Mouse (Mus musculus): ENCODE results near the gene Atp2b2. TPM values are rescaled to one million over a fixed set of nuclear protein-coding genes. Genes with fewer than 3 reads are reported as not detected.

Atp2b2 gene
- polyA plus RNA-seq, 1 experiment from 2014 or later, result 0.35 TPM

DNA sequence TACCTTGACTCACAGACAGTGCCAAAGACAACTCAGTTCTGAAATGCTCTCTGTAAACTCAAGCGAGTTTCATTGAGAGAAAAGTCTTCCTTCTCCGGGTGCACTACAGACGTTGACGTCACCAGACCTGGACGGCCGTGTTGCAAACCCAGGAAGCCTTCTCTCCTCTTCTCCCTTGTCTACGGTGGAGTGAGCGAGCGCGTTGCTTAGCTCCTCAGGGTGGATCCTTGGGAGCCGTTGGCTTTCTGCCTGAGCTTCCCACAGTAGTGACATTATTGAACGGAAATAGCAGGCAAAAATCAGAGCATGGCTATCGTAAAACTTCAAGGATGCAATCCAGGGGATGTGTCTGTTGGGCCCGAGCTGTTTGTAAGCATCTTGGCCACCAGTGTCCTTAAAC, 295.1 kb downstream of the Atp2b2 start:
- no peak for ATAC-seq
- 68% methylated on average over 14 of the region's 14 CpGs for WGBS (ENCODE audit: insufficient replicate concordance)
- no peaks in the 10 kb centered on the region for H3K36me3 ChIP-seq
- H3K27ac ChIP-seq, result no peak overlapping the region
- H3K9ac ChIP-seq, result no peak overlapping the region
- H3K4me2 ChIP-seq, result no peak overlapping the region
- H3K9me3 ChIP-seq (replicated peaks), result no peaks in the 10 kb centered on the region
- peaks cover 58% of the 10 kb centered on the region for H3K27me3 ChIP-seq (replicated peaks)
- no peak overlapping the region for H3K4me3 ChIP-seq
- H3K4me1 ChIP-seq, result peaks cover 8% of the 10 kb centered on the region; the same call in 1 of the 2 replicates

DNA sequence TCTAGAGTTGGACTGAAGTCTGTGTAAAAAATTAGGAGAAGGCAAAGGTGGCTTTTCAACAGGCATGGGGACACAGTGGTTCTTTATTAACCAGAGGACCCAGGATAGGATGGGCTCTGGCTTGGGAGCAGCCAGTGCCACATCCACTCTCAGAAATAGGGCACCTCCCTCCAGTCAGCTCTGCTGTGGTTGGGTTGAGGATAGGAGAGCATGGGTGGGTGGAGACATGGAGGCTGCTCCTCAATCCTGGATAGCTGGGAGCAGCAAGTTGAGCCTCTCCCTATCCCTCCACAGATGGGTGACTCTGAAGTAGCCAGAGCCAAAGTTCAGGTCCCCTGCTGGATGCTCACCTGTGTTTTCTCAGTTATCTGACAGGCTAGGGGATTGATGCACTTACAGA, 297.3 kb downstream of the Atp2b2 start:
- Histone ChIP-seq H3K27me3 (replicated peaks) (peaks cover 52% of the 10 kb centered on the region), H3K4me2 (no peak overlapping the region), H3K9ac (no peak overlapping the region), H3K9me3 (replicated peaks) (no peaks in the 10 kb centered on the region), H3K4me1 (peaks cover 11% of the 10 kb centered on the region), H3K4me3 (no peak overlapping the region), H3K36me3 (no peaks in the 10 kb centered on the region), H3K27ac (no peak overlapping the region)
- no peak for ATAC-seq

DNA sequence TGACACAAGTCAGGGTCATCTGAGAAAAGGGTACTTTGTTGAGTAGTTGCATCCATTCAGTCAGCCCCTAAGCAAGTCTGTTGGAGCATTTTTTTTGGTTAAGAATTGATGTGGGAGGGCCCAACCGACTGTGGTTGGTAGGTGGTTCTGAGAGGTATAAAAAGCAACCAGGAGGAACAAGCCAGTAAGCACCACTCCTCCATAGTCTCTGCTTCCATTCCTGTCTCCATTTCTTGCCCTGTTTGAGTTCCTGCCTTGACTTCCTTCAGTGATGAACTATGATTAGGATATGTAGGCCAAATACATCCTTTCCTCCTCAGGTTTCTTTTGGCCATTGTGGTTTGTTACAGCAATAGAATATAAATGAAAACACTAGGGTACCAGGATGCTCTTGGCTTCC, 299.3 kb downstream of the Atp2b2 start:
- Histone ChIP-seq H3K27me3 (replicated peaks) (peaks cover 32% of the 10 kb centered on the region), H3K36me3 (peaks cover 5% of the 10 kb centered on the region), H3K4me1 (peaks cover 23% of the 10 kb centered on the region), H3K4me3 (no peak overlapping the region), H3K4me2 (no peak overlapping the region), H3K27ac (no peak overlapping the region), H3K9me3 (replicated peaks) (no peaks in the 10 kb centered on the region), H3K9ac (no peak overlapping the region)
- ATAC-seq, result no peak
- 27% methylated on average over 1 of the region's 1 CpGs for WGBS (ENCODE audit: insufficient replicate concordance)

DNA sequence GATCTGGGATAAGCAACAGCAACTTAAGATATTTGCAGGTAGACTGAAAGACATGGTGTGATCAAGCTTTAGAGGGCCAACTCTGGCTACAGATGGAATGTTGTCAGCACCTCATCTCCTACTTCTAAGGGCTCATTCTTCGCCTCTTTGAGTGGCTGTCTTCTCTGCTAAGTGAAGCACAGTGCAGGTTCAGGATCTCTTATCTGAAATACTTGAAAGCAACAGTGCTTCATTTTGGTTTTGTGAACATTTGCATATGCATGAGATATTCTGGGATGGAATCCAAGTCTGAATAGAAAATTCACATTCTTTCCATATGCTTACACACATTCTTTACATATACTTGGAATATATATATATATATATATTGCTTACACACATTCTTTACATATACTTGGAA, 300.1 kb downstream of the Atp2b2 start:
- Histone ChIP-seq H3K4me1 (peaks cover 23% of the 10 kb centered on the region), H3K27me3 (replicated peaks) (peaks cover 26% of the 10 kb centered on the region), H3K36me3 (peaks cover 13% of the 10 kb centered on the region), H3K9ac (no peak overlapping the region), H3K27ac (no peak overlapping the region), H3K9me3 (replicated peaks) (no peaks in the 10 kb centered on the region), H3K4me2 (no peak overlapping the region), H3K4me3 (no peak overlapping the region)
- ATAC-seq, result no peak
- WGBS (ENCODE audit: insufficient replicate concordance), result 61% methylated on average over 1 of the region's 1 CpGs

DNA sequence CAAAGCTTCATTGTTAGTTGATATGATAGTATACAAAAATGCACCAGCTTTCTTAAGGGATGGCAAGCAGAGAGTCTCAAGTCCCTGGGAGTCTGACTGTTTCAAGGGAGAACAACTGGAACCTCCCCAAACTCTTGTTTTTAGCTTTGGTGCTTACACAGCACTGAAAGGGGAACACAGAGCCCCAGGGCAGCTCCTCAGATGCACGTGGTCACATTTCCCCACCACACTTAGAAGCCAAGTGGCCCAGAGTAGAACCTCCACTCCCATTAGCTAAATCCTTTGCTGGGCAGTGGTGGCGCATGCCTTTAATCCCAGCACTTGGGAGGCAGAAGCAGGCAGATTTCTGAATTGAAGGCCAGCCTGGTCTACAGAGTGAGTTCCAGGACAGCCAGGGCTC, 301.0 kb downstream of the Atp2b2 start:
- no peak for ATAC-seq
- H3K4me1 ChIP-seq, result peaks cover 23% of the 10 kb centered on the region
- peaks cover 21% of the 10 kb centered on the region for H3K36me3 ChIP-seq
- H3K27ac ChIP-seq, result no peak overlapping the region
- WGBS (ENCODE audit: insufficient replicate concordance), result 55% methylated on average over 2 of the region's 2 CpGs
- peaks cover 19% of the 10 kb centered on the region for H3K27me3 ChIP-seq (replicated peaks)
- no peak overlapping the region for H3K9ac ChIP-seq
- no peak overlapping the region for H3K4me3 ChIP-seq
- no peaks in the 10 kb centered on the region for H3K9me3 ChIP-seq (replicated peaks)
- H3K4me2 ChIP-seq, result no peak overlapping the region

DNA sequence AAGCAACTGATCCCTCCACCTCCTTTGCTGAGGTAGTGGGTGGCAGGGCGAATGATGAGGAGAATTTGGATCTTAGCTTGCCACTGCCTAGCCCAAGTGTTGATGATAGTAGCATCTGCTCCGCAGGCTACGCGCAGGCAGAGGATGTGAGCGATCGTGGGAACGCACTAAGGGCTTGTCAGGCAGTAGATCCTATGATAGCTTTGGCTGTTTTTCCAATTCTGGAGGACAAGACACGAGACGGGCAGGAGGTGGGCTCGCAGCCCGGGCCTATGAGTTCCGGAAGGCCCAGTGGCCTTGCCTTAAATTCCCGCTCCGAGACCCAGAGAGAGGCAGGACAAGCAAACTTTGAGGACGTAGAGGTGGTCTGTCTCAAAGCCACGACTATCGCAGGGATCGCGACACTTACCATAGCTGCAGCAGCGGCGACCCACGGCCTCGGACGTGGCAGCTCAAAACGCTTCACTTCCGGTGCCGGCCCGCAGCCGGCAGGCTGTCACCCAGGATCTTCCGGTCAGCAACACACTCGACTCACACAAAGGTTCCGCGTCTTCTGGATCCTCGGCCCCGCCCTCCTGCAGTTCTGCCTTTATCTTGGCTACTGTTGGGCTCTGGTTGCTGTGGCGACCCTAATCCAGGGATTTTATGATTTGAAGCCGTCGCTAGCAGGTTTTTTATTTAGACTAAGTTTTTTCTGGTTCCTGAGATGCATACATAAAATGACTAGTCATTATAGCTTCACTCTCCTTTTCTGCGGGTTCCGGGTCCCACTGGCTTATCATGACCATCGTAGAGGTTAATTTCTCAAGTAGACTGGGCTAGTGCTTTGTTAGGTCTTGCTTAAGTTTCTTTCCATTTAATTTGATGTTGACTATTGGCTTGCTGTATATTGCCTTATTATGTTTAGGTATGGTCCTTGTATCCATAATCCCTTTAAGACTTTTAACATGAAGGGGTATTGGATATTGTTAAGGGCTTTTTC, 301.9 kb downstream of the Atp2b2 start, which contains the start of gene Sec13:
Sec13 (minus strand) TSS at position 508 of the 982 bp plus-strand sequence.
- H3K4me3 ChIP-seq, result peak within 1 kb of the TSS; percentile 88
- H3K36me3 ChIP-seq, result peaks cover 30% of the 10 kb centered on the region
- H3K4me1 ChIP-seq, result peaks cover 23% of the 10 kb centered on the region
- H3K4me2 ChIP-seq, result peak within 1 kb of the TSS; percentile 88
- 6% methylated on average over 41 of the region's 41 CpGs for WGBS (ENCODE audit: insufficient replicate concordance)
- H3K9me3 ChIP-seq (replicated peaks), result no peaks in the 10 kb centered on the region
- peak within 1 kb of the TSS; percentile 72 for H3K27ac ChIP-seq
- peaks cover 11% of the 10 kb centered on the region; the same call in 1 of the 2 replicates for H3K27me3 ChIP-seq (replicated peaks)
- peak; percentile 81 for ATAC-seq
- peak within 1 kb of the TSS; percentile 86 for H3K9ac ChIP-seq

DNA sequence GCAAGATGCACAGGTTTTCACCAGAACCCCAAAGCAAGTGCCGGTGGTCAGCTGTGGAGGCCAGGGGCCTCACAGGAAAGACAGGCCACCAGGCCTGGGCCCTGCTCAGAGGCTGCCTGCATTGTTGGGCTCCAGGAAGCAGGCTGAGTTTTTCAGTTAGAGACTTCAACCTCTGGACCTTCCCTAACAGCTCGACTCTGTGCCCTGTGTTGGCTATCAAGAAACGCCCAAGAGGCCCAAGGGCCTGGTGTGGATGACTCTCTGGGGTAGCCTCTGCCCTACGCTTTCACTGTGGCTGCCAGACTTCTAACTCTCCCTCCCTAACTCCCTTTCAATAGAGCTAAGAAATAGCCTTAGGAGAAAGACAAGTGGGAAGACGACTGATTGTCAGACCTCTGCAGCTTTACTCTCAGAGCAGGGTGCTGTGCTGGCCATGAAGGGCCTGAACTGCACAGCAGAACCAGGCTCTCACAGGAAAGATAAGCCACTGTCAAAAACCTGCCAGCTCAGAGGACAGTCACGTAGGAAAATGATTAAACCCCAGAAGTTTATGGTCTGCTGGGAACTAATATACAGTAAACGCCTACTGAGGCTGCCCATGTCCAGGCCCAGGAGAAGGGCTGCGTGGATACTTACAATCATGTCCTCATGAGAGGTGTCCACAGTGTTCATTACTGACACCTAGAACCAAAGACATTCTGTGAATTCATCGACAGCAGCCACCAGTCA, 304.9 kb downstream of the Atp2b2 start:
- Histone ChIP-seq H3K4me1 (peaks cover 15% of the 10 kb centered on the region), H3K27ac (no peak overlapping the region), H3K9me3 (replicated peaks) (no peaks in the 10 kb centered on the region), H3K4me2 (no peak overlapping the region), H3K4me3 (no peak overlapping the region), H3K27me3 (replicated peaks) (no peaks in the 10 kb centered on the region), H3K9ac (no peak overlapping the region), H3K36me3 (peaks cover 59% of the 10 kb centered on the region)
- WGBS (ENCODE audit: insufficient replicate concordance), result 71% methylated on average over 9 of the region's 9 CpGs
- no peak for ATAC-seq

DNA sequence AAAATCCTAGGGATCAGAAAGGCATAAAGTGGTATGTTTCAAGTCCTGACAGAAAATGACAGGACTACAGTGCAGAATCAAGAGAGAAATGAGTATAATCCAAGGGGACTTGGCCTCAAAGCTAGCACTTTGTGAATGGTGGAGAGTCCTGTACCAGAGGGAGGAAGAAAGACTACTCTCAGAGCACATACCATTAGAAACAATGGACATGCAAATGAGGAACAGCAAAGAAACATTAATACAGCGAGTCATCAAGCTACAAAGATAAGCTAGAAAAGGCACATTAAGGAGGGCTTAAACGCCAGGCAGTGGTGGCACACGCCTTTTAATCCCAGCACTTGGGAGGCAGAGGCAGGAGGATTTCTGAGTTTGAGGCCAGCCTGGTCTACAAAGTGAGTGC, 311.1 kb downstream of the Atp2b2 start:
- no peak overlapping the region for H3K4me3 ChIP-seq
- no peaks in the 10 kb centered on the region for H3K9me3 ChIP-seq (replicated peaks)
- no peaks in the 10 kb centered on the region for H3K27me3 ChIP-seq (replicated peaks)
- H3K36me3 ChIP-seq, result peaks cover 99% of the 10 kb centered on the region
- no peaks in the 10 kb centered on the region for H3K4me1 ChIP-seq
- no peak for ATAC-seq
- H3K27ac ChIP-seq, result no peak overlapping the region
- H3K9ac ChIP-seq, result no peak overlapping the region
- no peak overlapping the region for H3K4me2 ChIP-seq
- WGBS (ENCODE audit: insufficient replicate concordance), result 68% methylated on average over 3 of the region's 3 CpGs

DNA sequence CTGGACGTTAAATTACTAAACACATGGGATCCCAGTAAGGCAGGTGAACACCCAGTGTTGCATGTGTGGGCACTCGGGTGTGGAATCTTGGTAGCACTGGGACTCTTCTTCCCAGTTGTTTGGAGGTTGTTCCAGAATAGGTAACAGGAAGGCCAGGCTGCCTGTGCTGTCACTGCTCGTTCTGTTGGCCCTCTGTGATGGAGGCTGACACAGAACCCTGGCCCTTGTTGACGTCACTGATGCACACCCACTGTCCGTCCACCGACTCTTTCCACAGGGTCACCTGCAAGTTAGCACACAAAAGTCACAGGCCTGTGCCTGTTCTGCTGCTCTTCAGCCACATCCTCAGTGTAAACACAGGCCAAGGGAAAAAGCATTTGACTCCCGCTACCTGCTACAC, 314.2 kb downstream of the Atp2b2 start:
- H3K4me3 ChIP-seq, result no peak overlapping the region
- ATAC-seq, result no peak
- 83% methylated on average over 7 of the region's 7 CpGs for WGBS (ENCODE audit: insufficient replicate concordance)
- no peaks in the 10 kb centered on the region for H3K9me3 ChIP-seq (replicated peaks)
- H3K27ac ChIP-seq, result no peak overlapping the region
- no peaks in the 10 kb centered on the region for H3K27me3 ChIP-seq (replicated peaks)
- no peaks in the 10 kb centered on the region for H3K4me1 ChIP-seq
- no peak overlapping the region for H3K9ac ChIP-seq
- H3K4me2 ChIP-seq, result no peak overlapping the region
- H3K36me3 ChIP-seq, result peaks cover 98% of the 10 kb centered on the region

DNA sequence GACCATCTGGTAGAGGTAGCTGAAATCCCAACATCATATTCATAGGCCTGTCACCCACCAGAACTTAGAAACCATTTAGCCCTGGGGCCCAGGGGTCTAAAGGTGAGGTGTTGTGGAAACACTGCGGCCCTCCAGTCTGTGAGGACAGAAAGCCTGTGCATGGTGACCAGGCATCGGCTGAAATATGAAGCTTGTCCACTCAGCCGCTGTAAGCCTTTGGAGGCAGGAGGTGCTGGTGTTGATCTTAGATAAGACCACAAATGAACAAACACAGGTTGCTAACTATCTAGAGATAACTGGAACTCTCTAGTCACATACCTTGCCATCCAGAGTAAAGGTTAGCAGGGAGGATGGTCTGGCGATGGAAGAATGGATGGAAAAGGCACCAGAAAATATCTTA, 321.4 kb downstream of the Atp2b2 start:
- H3K4me2 ChIP-seq, result no peak overlapping the region
- ATAC-seq, result peak; percentile 58
- 75% methylated on average over 4 of the region's 4 CpGs for WGBS (ENCODE audit: insufficient replicate concordance)
- no peaks in the 10 kb centered on the region for H3K27me3 ChIP-seq (replicated peaks)
- peaks cover 96% of the 10 kb centered on the region for H3K36me3 ChIP-seq
- H3K27ac ChIP-seq, result 0 out of 2 replicates have a peak overlapping the region, but pooled peaks have one; percentile 10
- peaks cover 7% of the 10 kb centered on the region; the same call in 1 of the 2 replicates for H3K4me1 ChIP-seq
- H3K9ac ChIP-seq, result no peak overlapping the region
- H3K4me3 ChIP-seq, result no peak overlapping the region
- no peaks in the 10 kb centered on the region for H3K9me3 ChIP-seq (replicated peaks)

DNA sequence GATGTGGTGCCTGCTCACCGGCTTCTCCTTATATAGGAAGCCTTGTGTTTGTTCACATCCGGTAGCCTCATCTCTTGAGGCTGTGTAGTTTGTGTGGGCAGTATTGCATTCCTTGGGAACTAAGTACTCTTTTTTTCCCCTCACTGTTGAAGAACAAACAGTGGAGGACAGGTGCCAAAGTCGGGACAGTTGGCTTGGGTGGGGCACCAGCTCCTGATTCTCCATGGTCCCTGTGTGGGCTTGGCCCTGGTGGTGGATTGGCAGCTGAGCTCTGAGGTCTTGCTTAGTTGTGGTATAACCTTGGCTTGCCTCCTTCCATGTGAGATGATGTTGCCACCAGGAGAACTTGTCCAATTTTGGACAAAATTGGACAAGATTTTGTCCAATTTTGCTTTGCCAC, 322.5 kb downstream of the Atp2b2 start, which contains the start of gene Ghrl:
Ghrl (minus strand) TSS at position 3 of the 400 bp plus-strand sequence.
- no peaks in the 10 kb centered on the region for H3K9me3 ChIP-seq (replicated peaks)
- peaks cover 7% of the 10 kb centered on the region; the same call in 1 of the 2 replicates for H3K4me1 ChIP-seq
- 87% methylated on average over 3 of the region's 3 CpGs for WGBS (ENCODE audit: insufficient replicate concordance)
- H3K4me3 ChIP-seq, result no peak within 1 kb of the TSS
- H3K4me2 ChIP-seq, result no peak within 1 kb of the TSS
- peak within 1 kb of the TSS; percentile 32; the same call in 1 of the 2 replicates for H3K27ac ChIP-seq
- H3K36me3 ChIP-seq, result peaks cover 98% of the 10 kb centered on the region
- no peak for ATAC-seq
- H3K9ac ChIP-seq, result no peak within 1 kb of the TSS
- H3K27me3 ChIP-seq (replicated peaks), result no peaks in the 10 kb centered on the region

DNA sequence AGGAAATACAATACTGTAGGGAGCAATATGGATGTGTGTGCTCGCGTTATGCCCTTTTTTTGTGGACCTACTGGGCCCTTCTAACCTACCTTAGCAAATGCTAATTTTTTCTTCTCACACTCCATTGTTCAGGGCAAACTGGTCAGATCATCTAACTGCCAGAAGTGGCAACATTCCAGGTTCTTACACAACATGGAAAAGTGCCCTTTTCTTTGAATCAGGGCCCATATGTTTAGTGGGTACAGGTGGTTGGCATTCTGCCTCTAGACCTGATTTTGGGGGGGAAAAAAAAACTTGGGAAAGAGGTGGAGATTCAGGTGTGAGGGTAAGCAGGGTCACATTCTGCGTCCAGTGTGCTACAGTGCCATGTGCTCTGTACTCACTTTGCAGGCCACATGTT, 324.9 kb downstream of the Atp2b2 start:
- Histone ChIP-seq H3K27me3 (replicated peaks) (no peaks in the 10 kb centered on the region), H3K4me1 (peaks cover 7% of the 10 kb centered on the region; the same call in 1 of the 2 replicates), H3K27ac (no peak overlapping the region), H3K4me2 (no peak overlapping the region), H3K9ac (no peak overlapping the region), H3K36me3 (peaks cover 98% of the 10 kb centered on the region), H3K4me3 (no peak overlapping the region), H3K9me3 (replicated peaks) (no peaks in the 10 kb centered on the region)
- ATAC-seq, result no peak
- WGBS (ENCODE audit: insufficient replicate concordance), result 89% methylated on average over 3 of the region's 3 CpGs

Measured in liver, embryonic 12.5 days (tissue).